Mouse (Mus musculus) liver, adult 2 months (tissue): ENCODE measurements around the gene Bbs9. TPM values are rescaled to one million over a fixed set of nuclear protein-coding genes. Genes with fewer than 3 reads are reported as not detected.
"Not testable (repeated sequence)": the region's sequence is repeated elsewhere in the genome, so short reads cannot be mapped to it uniquely, and the experiment has no call there.

Experiments used
- DNase-seq: peaks from one replicate; pipeline ENCODE4 v3.0.0-alpha.2; 2011; ENCODE audit warnings: low read depth, low spot score; ENCODE audit errors: extremely low read depth
- H3K27ac ChIP-seq: fragments of 200-500 bp; replicated peaks from 2 replicates; pipeline ENCODE4 v1.5.1; 2012; ENCODE audit warnings: low read depth, mild to moderate bottlenecking, control low read depth, inconsistent platforms, low read length; ENCODE audit not compliant: insufficient read depth
- H3K27me3 ChIP-seq: fragments of 200-500 bp; 2 replicates; pipeline ENCODE4 v1.6.1; 2012; ENCODE audit warnings: mild to moderate bottlenecking, moderate library complexity, low read length, inconsistent platforms; ENCODE audit not compliant: control insufficient read depth, insufficient read depth
- H3K36me3 ChIP-seq: fragments of 200-500 bp; 2 replicates; pipeline ENCODE4 v1.6.1; 2012; ENCODE audit warnings: low read length, inconsistent platforms; ENCODE audit not compliant: control insufficient read depth, insufficient read depth
- H3K4me1 ChIP-seq: fragments of 200-500 bp; 2 replicates; pipeline ENCODE4 v1.6.1; 2011; ENCODE audit warnings: low read length; ENCODE audit not compliant: control insufficient read depth, insufficient read depth
- H3K4me3 ChIP-seq: fragments of 200-500 bp; 2 replicates; pipeline ENCODE4 v1.5.1; 2011; ENCODE audit warnings: low read depth, mild to moderate bottlenecking, control low read depth, low read length, moderate library complexity; ENCODE audit not compliant: insufficient read depth
- H3K79me2 ChIP-seq: fragments of 200-500 bp; 2 replicates; pipeline ENCODE4 v1.6.1; 2012; ENCODE audit warnings: inconsistent platforms, mild to moderate bottlenecking, low read length, moderate library complexity; ENCODE audit not compliant: control insufficient read depth, insufficient read depth
- H3K9ac ChIP-seq: fragments of 200-500 bp; 2 replicates; pipeline ENCODE4 v1.6.1; 2012; ENCODE audit warnings: low read depth, mild to moderate bottlenecking, control low read depth, inconsistent platforms, low read length
- CTCF ChIP-seq: fragments of 200-500 bp; IDR thresholded peaks from 2 replicates; pipeline ENCODE4 v1.5.1; 2011; ENCODE audit warnings: low read depth, low read length, control low read depth
- POLR2A ChIP-seq: fragments of 200-500 bp; IDR thresholded peaks from 2 replicates; pipeline ENCODE4 v1.6.1; 2011; ENCODE audit warnings: low read length, control low read depth; ENCODE audit not compliant: insufficient read depth; ENCODE audit errors: extremely low read depth
- WGBS: fragments of 180-500 bp; shearing (Covaris S2); methylation state at CpG from one replicate; pipeline ENCODE4 v1.1.7; 2018; 5-methylcytosine and 5-hydroxymethylcytosine counted together
- polyA plus RNA-seq: library from polyadenylated mRNA; depleted of rRNA; stranded (reverse); fragments of >200 nt; gene quantifications from 2 replicates; pipeline ENCODE4 v1.2.3, GENCODE M21; 2012
- total RNA-seq: library from RNA; depleted of rRNA; stranded (reverse); fragments of >200 nt; gene quantifications from 2 replicates; pipeline ENCODE4 v1.2.3, GENCODE M21; 2014

Gene Bbs9
- total and polyA plus RNA-seq, 2 experiments: 3.3 to 8.0 TPM

GRCm38 (mm10) chr9:22448420-22448819 lies 27.1 kb upstream of the Bbs9 start:
- peaks cover 24% of the 10 kb centered on the region for H3K36me3 ChIP-seq
- H3K79me2 ChIP-seq: no peaks in the 10 kb centered on the region
- 87% methylated on average over 13 of the region's 13 CpGs for WGBS
- H3K9ac ChIP-seq: no peak overlapping the region
- no peak overlapping the region for H3K27ac ChIP-seq
- no peak overlapping the region for H3K4me3 ChIP-seq
- no peaks in the 10 kb centered on the region for H3K4me1 ChIP-seq
- no peak for DNase-seq
- TF ChIP-seq POLR2A (no peak), CTCF (peak; percentile 44)
- no peaks in the 10 kb centered on the region for H3K27me3 ChIP-seq

- TF ChIP-seq CTCF: no peak
- TF ChIP-seq POLR2A: no peak
- Histone ChIP-seq H3K4me3 (no peak overlapping the region), H3K27ac (no peak overlapping the region), H3K36me3 (peaks cover 29% of the 10 kb centered on the region), H3K27me3 (no peaks in the 10 kb centered on the region), H3K4me1 (no peaks in the 10 kb centered on the region), H3K9ac (no peak overlapping the region), H3K79me2 (no peaks in the 10 kb centered on the region)
- 95% methylated on average over 6 of the region's 6 CpGs for WGBS
- no peak for DNase-seq
Measured at GRCm38 (mm10) chr9:22449209-22449608, 26.3 kb upstream of the Bbs9 start.

- Histone ChIP-seq H3K9ac (no peak overlapping the region), H3K36me3 (peaks cover 47% of the 10 kb centered on the region), H3K4me3 (no peak overlapping the region), H3K4me1 (no peaks in the 10 kb centered on the region), H3K79me2 (no peaks in the 10 kb centered on the region), H3K27ac (no peak overlapping the region), H3K27me3 (no peaks in the 10 kb centered on the region)
- no peak for DNase-seq
- WGBS: 96% methylated on average over 10 of the region's 10 CpGs
- TF ChIP-seq POLR2A: no peak
- no peak for TF ChIP-seq CTCF
Measured at GRCm38 (mm10) chr9:22452697-22453096, 22.8 kb upstream of the Bbs9 start.

- H3K36me3 ChIP-seq: peaks cover 44% of the 10 kb centered on the region
- H3K27me3 ChIP-seq: no peaks in the 10 kb centered on the region
- no peak overlapping the region for H3K4me3 ChIP-seq
- no peaks in the 10 kb centered on the region for H3K79me2 ChIP-seq
- DNase-seq: no peak
- H3K9ac ChIP-seq: no peak overlapping the region
- WGBS: 96% methylated on average over 10 of the region's 10 CpGs
- H3K27ac ChIP-seq: no peak overlapping the region
- H3K4me1 ChIP-seq: no peaks in the 10 kb centered on the region
- no peak for TF ChIP-seq CTCF
Measured at GRCm38 (mm10) chr9:22453501-22453924, 22.0 kb upstream of the Bbs9 start.

GRCm38 (mm10) chr9:22453990-22454389 lies 21.5 kb upstream of the Bbs9 start, which contains the start of gene Gm17545:
Gene Gm17545, plus strand, starts transcription at chr9:22454290.
- H3K27me3 ChIP-seq, H3K9ac ChIP-seq, H3K79me2 ChIP-seq, H3K4me3 ChIP-seq, H3K4me1 ChIP-seq, DNase-seq, H3K27ac ChIP-seq: not testable (repeated sequence)
- WGBS: 90% methylated on average over 8 of the region's 8 CpGs
- peaks cover 45% of the 10 kb centered on the region for H3K36me3 ChIP-seq

GRCm38 (mm10) chr9:22455041-22455440 lies 20.5 kb upstream of the Bbs9 start:
- TF ChIP-seq CTCF (no peak), POLR2A (no peak)
- H3K79me2 ChIP-seq: peaks cover 9% of the 10 kb centered on the region
- no peak for DNase-seq
- no peak overlapping the region for H3K9ac ChIP-seq
- no peak overlapping the region for H3K4me3 ChIP-seq
- H3K4me1 ChIP-seq: no peaks in the 10 kb centered on the region
- peaks cover 43% of the 10 kb centered on the region for H3K36me3 ChIP-seq
- no peaks in the 10 kb centered on the region for H3K27me3 ChIP-seq
- H3K27ac ChIP-seq: no peak overlapping the region
